Mouse (Mus musculus): ENCODE results near the gene Tshb. TPM values are rescaled to one million over a fixed set of nuclear protein-coding genes. Genes with fewer than 3 reads are reported as not detected.
A peak's percentile ranks its signal among the peaks of the same experiment; 100 is the strongest.

Tshb gene
- polyA plus RNA-seq, 1 experiment from 2014 or later: 4.3 TPM

DNA sequence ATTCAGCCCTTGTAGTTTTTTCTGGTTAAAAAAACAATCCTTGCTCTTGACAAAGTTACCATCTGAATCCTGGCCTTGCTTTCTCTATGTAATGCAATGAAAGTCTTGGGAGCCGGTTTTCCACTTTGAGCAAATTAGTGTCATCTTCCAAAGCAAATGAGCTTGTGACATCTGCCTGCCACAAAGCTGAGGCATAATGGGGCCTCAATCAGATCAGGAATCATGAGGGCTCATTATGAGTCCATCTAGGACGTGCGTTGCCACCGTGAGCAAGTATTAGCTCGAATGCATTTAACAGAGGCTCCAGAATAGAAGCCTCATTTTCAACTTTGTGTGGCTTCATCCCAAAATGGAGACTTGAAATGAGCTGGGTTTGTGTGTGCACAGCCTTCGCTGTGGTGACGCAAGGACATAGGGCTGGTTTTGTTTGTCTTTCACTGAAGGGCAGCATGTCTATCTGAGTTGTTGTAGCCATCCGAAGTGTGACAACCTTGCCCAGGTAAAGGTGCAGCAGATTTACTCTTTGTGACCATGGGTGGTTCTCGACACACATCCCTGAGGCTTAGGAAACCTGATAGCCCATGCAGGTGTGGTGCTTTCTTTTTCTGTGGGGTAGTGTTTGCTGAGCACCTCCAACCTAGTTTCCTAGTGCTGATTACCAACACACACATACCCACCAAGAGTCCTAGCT lies 38.6 kb downstream of the Tshb start:
- Histone ChIP-seq H3K27me3 (replicated peaks; ENCODE audit: control insufficient read depth, insufficient read depth, low read length) (no peaks in the 10 kb centered on the region), H3K4me3 (ENCODE audit: low read depth, low read length) (no peak overlapping the region), H3K4me2 (ENCODE audit: low read depth, low read length) (no peak overlapping the region), H3K36me3 (ENCODE audit: control insufficient read depth, insufficient read depth, low read length) (no peaks in the 10 kb centered on the region), H3K27ac (replicated peaks; ENCODE audit: low read depth, low read length) (0 out of 2 replicates have a peak overlapping the region, but pooled peaks have one; percentile 17), H3K4me1 (ENCODE audit: control insufficient read depth, insufficient read depth, low read length) (peaks cover 10% of the 10 kb centered on the region; the same call in 1 of the 2 replicates), H3K9ac (ENCODE audit: low read depth, low read length) (no peak overlapping the region), H3K9me3 (ENCODE audit: control insufficient read depth, low read length) (no peaks in the 10 kb centered on the region)
- 71% methylated on average over 9 of the region's 9 CpGs for WGBS
- DNase-seq (ENCODE audit: low spot score) (no peak), ATAC-seq (ENCODE audit: low read depth) (no peak)

DNA sequence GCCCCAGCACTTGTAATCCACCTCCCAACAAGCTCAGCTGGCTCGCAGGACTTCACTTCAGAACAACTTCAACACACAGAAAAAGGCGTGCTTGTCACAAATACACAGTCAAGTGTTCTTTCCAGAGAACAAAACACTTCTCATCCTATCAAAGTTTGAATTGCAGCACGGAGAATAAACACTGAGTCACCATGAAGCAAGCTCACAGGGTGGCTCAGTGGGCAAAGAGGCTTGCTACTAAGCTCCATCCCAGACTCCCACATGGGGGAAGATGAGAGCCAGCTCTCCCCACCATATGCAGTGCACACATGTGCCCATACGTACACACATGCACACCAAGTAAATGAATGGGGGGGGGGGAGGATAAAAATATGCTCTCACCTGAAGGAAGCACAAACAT lies 39.3 kb downstream of the Tshb start:
- 58% methylated on average over 4 of the region's 4 CpGs for WGBS
- DNase-seq (ENCODE audit: low spot score): no peak
- H3K9me3 ChIP-seq (ENCODE audit: control insufficient read depth, low read length): no peaks in the 10 kb centered on the region
- H3K4me1 ChIP-seq (ENCODE audit: control insufficient read depth, insufficient read depth, low read length): peaks cover 10% of the 10 kb centered on the region
- H3K36me3 ChIP-seq (ENCODE audit: control insufficient read depth, insufficient read depth, low read length): no peaks in the 10 kb centered on the region
- H3K27me3 ChIP-seq (replicated peaks; ENCODE audit: control insufficient read depth, insufficient read depth, low read length): no peaks in the 10 kb centered on the region
- no peak overlapping the region for H3K4me3 ChIP-seq (ENCODE audit: low read depth, low read length)
- H3K4me2 ChIP-seq (ENCODE audit: low read depth, low read length): no peak overlapping the region
- no peak overlapping the region for H3K27ac ChIP-seq (replicated peaks; ENCODE audit: low read depth, low read length)
- H3K9ac ChIP-seq (ENCODE audit: low read depth, low read length): no peak overlapping the region
- ATAC-seq (ENCODE audit: low read depth): no peak

DNA sequence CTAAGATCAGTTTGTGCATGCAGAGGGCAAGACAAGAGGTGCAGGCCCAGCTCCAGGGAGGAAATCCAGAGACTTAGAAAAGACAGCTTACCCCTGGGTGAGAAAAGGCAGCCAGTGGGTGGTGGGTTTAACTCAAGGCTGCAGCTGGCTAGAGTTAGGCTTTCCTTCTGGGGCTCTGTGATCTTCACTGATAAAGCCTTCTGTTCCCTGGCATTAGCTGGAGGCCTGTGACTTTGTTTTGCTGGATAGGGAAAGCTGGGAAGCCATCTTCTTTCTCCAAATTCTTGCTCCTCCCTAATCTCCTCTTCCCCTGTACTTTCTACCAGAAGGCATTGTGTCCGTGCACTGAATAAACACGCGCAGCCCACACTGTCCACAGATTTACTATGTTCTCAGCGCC lies 39.8 kb downstream of the Tshb start:
- Histone ChIP-seq H3K27ac (replicated peaks; ENCODE audit: low read depth, low read length) (no peak overlapping the region), H3K4me2 (ENCODE audit: low read depth, low read length) (no peak overlapping the region), H3K9ac (ENCODE audit: low read depth, low read length) (no peak overlapping the region; the same call in 1 of the 2 replicates), H3K9me3 (ENCODE audit: control insufficient read depth, low read length) (no peaks in the 10 kb centered on the region), H3K4me1 (ENCODE audit: control insufficient read depth, insufficient read depth, low read length) (peaks cover 12% of the 10 kb centered on the region), H3K36me3 (ENCODE audit: control insufficient read depth, insufficient read depth, low read length) (no peaks in the 10 kb centered on the region), H3K4me3 (ENCODE audit: low read depth, low read length) (no peak overlapping the region), H3K27me3 (replicated peaks; ENCODE audit: control insufficient read depth, insufficient read depth, low read length) (no peaks in the 10 kb centered on the region)
- 58% methylated on average over 4 of the region's 4 CpGs for WGBS
- DNase-seq (ENCODE audit: low spot score): no peak
- no peak for ATAC-seq (ENCODE audit: low read depth)

DNA sequence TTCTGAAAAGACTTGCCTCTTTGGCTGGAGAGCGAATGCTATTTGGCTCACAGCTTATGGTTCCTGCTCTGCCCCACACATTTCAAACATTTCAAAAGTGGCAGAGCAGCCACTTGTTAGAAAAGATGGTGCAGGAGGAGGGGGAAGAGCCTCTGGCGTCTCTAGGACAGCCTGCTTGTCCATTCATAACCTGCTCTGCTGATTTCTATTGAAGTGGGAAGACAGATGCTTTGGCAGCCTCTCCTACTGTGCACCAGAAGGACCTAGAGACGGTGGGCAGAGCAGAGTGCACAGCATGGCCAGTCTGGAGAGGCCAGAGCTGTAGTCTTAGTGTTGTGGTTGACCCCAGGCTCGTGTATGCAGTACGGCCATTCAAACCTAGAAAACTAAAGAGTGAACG lies 43.6 kb downstream of the Tshb start:
- H3K4me1 ChIP-seq (ENCODE audit: control insufficient read depth, insufficient read depth, low read length): peaks cover 6% of the 10 kb centered on the region
- H3K4me3 ChIP-seq (ENCODE audit: low read depth, low read length): no peak overlapping the region
- no peak overlapping the region for H3K9ac ChIP-seq (ENCODE audit: low read depth, low read length)
- no peak overlapping the region for H3K4me2 ChIP-seq (ENCODE audit: low read depth, low read length)
- DNase-seq (ENCODE audit: low spot score) (no peak), ATAC-seq (ENCODE audit: low read depth) (no peak)
- no peaks in the 10 kb centered on the region for H3K36me3 ChIP-seq (ENCODE audit: control insufficient read depth, insufficient read depth, low read length)
- no peaks in the 10 kb centered on the region for H3K27me3 ChIP-seq (replicated peaks; ENCODE audit: control insufficient read depth, insufficient read depth, low read length)
- H3K27ac ChIP-seq (replicated peaks; ENCODE audit: low read depth, low read length): no peak overlapping the region
- H3K9me3 ChIP-seq (ENCODE audit: control insufficient read depth, low read length): no peaks in the 10 kb centered on the region
- WGBS: 80% methylated on average over 6 of the region's 6 CpGs

DNA sequence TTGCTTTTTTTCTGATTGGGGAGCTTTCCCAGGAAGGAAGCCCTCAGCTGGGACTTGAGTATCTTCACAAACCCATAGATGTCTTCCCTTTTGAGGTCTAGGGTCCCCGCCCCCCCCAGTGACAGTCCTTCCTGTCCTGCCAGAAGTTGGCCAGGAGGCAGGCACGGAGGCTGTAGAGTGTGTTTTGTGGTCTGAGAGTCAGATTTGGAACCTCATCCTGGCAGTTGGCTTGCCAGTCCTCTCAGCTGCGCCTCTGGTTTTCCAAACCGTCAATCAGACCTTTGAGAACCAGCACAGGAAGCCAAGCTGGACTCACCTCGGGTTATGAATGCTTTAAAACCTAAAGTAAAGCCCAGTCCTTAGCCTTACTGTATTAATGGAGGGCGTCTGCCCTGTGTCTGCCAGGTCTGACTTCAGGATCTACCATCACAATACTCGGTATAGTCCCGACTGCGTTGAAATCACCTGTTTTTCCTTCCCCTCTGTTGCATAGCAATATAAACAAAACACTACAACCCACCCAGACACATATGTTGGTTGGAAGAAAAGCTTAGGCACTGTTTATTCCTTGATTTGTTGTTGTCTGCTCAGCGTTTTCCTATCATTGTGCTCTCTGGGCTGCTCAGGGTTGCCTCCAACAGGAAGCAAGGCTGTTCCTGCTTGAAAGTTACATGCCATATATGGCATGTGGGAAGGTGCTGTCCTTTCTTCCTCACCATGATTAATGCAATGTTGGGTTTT lies 44.2 kb downstream of the Tshb start:
- no peak overlapping the region for H3K27ac ChIP-seq (replicated peaks; ENCODE audit: low read depth, low read length)
- no peaks in the 10 kb centered on the region for H3K9me3 ChIP-seq (ENCODE audit: control insufficient read depth, low read length)
- DNase-seq (ENCODE audit: low spot score) (no peak), ATAC-seq (ENCODE audit: low read depth) (no peak)
- no peak overlapping the region for H3K9ac ChIP-seq (ENCODE audit: low read depth, low read length)
- no peaks in the 10 kb centered on the region for H3K27me3 ChIP-seq (replicated peaks; ENCODE audit: control insufficient read depth, insufficient read depth, low read length)
- H3K4me1 ChIP-seq (ENCODE audit: control insufficient read depth, insufficient read depth, low read length): peaks cover 6% of the 10 kb centered on the region
- WGBS: 71% methylated on average over 10 of the region's 10 CpGs
- H3K4me2 ChIP-seq (ENCODE audit: low read depth, low read length): no peak overlapping the region
- no peaks in the 10 kb centered on the region for H3K36me3 ChIP-seq (ENCODE audit: control insufficient read depth, insufficient read depth, low read length)
- no peak overlapping the region for H3K4me3 ChIP-seq (ENCODE audit: low read depth, low read length)

DNA sequence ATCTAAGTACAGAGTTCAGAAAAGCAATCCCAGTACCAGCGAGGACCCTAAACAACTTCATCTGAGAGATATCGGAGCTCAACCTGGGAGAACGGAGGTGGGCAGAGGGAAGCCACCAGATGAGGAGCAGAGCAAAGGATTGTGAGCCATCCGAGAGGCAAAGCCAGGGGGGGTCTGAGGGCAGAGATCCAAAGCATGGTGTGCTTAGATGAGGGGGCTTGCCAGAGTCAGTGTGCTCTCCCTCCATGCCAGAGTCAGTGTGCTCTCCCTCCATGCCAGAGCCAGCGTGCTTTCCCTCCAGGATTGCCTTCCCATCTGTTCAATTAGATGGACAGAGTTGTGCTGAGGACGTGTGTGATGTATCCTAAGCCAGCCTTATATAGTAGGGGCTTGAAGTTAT lies 45.4 kb downstream of the Tshb start:
- peaks cover 3% of the 10 kb centered on the region; the same call in 1 of the 2 replicates for H3K4me1 ChIP-seq (ENCODE audit: control insufficient read depth, insufficient read depth, low read length)
- 75% methylated on average over 5 of the region's 6 CpGs for WGBS
- DNase-seq (ENCODE audit: low spot score) (no peak), ATAC-seq (ENCODE audit: low read depth) (no peak)
- no peak overlapping the region for H3K9ac ChIP-seq (ENCODE audit: low read depth, low read length)
- H3K9me3 ChIP-seq (ENCODE audit: control insufficient read depth, low read length): no peaks in the 10 kb centered on the region
- no peaks in the 10 kb centered on the region for H3K27me3 ChIP-seq (replicated peaks; ENCODE audit: control insufficient read depth, insufficient read depth, low read length)
- no peak overlapping the region for H3K4me3 ChIP-seq (ENCODE audit: low read depth, low read length)
- H3K27ac ChIP-seq (replicated peaks; ENCODE audit: low read depth, low read length): no peak overlapping the region
- H3K4me2 ChIP-seq (ENCODE audit: low read depth, low read length): no peak overlapping the region
- no peaks in the 10 kb centered on the region for H3K36me3 ChIP-seq (ENCODE audit: control insufficient read depth, insufficient read depth, low read length)

DNA sequence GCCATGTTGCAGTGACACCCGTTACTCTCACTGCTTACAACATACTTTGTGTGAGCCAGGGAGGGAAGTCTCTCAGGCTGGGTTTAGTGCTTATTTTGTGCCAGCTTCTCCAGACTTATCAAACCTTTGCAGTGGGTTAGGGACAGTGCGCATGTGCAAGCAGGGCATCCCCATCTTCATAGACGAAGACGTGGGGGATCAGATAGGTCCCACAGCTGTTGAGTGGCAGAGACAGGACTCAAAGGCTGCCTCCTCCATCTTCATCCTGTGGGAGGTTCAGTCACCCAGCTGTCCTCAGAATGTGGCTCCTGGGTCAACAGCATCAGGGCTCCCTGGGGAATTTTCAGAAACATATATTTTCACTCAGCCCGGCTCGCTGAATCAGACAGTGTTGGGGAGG lies 46.1 kb downstream of the Tshb start:
- no peak for DNase-seq (ENCODE audit: low spot score)
- Histone ChIP-seq H3K9ac (ENCODE audit: low read depth, low read length) (no peak overlapping the region), H3K36me3 (ENCODE audit: control insufficient read depth, insufficient read depth, low read length) (no peaks in the 10 kb centered on the region), H3K9me3 (ENCODE audit: control insufficient read depth, low read length) (no peaks in the 10 kb centered on the region), H3K4me1 (ENCODE audit: control insufficient read depth, insufficient read depth, low read length) (peaks cover 3% of the 10 kb centered on the region; the same call in 1 of the 2 replicates), H3K27me3 (replicated peaks; ENCODE audit: control insufficient read depth, insufficient read depth, low read length) (no peaks in the 10 kb centered on the region), H3K4me3 (ENCODE audit: low read depth, low read length) (no peak overlapping the region), H3K4me2 (ENCODE audit: low read depth, low read length) (no peak overlapping the region), H3K27ac (replicated peaks; ENCODE audit: low read depth, low read length) (no peak overlapping the region)
- 67% methylated on average over 6 of the region's 6 CpGs for WGBS
- ATAC-seq (ENCODE audit: low read depth): no peak

DNA sequence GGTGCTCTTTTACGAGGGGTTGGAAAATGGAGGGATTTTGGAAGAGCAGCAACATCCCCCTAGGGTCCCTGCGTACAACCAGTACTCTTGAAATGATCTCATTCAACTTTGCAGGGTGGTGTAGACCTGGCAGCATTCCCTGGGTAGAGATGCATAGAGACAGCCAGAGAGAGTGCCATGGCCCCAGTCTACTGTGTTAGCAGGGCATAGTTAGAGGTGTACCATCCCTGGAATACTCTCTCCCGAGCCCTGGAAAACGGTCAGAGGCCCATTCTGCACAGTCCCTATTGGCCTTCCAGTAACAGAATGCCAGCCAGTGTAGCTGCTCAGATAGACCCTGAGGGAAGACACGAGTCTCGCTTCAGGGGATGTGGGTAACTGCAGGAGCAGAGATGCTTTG lies 46.9 kb downstream of the Tshb start:
- no peaks in the 10 kb centered on the region for H3K27me3 ChIP-seq (replicated peaks; ENCODE audit: control insufficient read depth, insufficient read depth, low read length)
- peak overlapping the region; percentile 73; the same call in 1 of the 2 replicates for H3K9ac ChIP-seq (ENCODE audit: low read depth, low read length)
- H3K9me3 ChIP-seq (ENCODE audit: control insufficient read depth, low read length): no peaks in the 10 kb centered on the region
- DNase-seq (ENCODE audit: low spot score): no peak
- no peak overlapping the region for H3K27ac ChIP-seq (replicated peaks; ENCODE audit: low read depth, low read length)
- WGBS: 67% methylated on average over 6 of the region's 6 CpGs
- peak overlapping the region; percentile 90 for H3K4me2 ChIP-seq (ENCODE audit: low read depth, low read length)
- H3K4me3 ChIP-seq (ENCODE audit: low read depth, low read length): peak overlapping the region; percentile 69
- peaks cover 3% of the 10 kb centered on the region; the same call in 1 of the 2 replicates for H3K4me1 ChIP-seq (ENCODE audit: control insufficient read depth, insufficient read depth, low read length)
- no peaks in the 10 kb centered on the region for H3K36me3 ChIP-seq (ENCODE audit: control insufficient read depth, insufficient read depth, low read length)
- no peak for ATAC-seq (ENCODE audit: low read depth)

All from embryonic facial prominence, embryonic 14.5 days (tissue).